Mouse (Mus musculus) cerebellum, adult 9-11 months (tissue): Measurements from ENCODE around the gene Tbc1d19.

Source experiments
- DNase-seq: peaks from one replicate; pipeline ENCODE4 v3.0.0; 2022

The Tbc1d19 gene

DNA sequence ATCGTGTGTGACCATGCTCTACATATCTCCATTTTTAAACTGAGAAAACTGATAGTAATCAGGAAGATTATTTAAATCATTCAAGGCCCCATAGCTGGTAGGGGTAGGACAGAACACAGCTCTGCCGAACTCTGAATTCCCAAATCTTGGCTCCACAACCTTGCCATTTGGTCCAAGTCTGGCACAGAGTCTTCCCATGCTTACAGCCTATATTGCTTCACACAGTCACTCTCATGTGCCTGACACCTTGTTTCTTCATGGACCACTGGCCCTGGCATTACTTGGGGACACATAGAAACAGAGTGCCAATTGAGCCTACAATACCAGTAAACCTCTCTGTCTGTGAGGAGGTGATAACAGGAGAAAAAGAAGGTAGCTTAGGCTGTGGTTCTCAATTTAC lies 111.0 kb downstream of the Tbc1d19 start:
- DNase-seq, result no peak

DNA sequence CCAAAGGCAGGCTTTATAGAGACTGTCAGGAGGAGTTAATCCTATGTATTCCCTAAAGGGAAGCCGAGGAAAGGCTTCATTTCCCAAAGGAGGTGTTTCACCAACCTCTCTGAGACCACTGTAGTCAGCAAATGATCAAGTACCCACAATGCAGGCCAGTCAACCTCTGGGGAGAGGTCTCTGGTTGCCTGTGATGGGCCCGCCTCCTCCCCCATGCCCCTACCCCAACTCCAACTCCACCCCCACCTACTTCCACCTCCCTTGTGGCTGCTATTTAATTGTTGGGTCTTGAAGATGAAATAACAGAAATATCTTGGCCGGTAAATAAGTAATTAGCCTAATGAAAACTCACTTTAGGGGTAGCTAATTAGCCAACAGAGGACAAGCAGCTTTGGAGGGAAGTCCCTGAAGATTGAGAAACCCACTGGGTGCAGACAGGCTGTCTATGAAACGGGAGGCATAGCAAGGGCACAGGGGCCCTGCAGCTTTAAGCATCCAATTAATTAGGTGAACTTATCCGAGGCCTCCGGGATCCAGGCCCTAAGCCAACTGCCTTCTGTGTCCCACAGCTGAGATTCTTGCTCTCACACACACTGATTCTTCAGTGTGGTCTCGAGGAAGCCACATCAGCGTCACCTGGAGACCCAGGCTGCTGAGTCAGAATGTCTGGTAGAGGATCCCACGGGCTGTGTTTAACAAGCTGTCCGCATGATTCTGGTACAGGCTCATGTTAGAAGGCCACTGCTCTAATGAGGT lies 112.9 kb downstream of the Tbc1d19 start:
- no peak for DNase-seq

DNA sequence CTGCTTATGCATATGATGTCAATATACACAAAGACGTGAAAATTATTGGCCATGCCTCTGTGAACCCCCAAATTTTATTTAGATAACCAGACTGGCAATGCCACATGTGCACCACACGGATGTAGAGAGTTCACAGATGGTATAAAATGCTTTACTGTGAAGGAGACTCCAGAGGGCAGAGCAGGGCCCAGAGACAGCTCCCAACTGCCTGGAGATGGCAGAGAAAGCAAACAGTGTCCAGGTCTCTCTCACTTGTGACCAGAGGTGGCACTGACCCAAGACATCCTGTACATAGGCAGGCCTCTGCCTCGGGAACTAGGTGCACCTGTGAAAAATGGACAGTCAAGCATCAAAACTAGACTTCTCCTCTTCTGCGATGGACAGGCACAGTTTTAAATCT lies 114.6 kb downstream of the Tbc1d19 start:
- no peak for DNase-seq

DNA sequence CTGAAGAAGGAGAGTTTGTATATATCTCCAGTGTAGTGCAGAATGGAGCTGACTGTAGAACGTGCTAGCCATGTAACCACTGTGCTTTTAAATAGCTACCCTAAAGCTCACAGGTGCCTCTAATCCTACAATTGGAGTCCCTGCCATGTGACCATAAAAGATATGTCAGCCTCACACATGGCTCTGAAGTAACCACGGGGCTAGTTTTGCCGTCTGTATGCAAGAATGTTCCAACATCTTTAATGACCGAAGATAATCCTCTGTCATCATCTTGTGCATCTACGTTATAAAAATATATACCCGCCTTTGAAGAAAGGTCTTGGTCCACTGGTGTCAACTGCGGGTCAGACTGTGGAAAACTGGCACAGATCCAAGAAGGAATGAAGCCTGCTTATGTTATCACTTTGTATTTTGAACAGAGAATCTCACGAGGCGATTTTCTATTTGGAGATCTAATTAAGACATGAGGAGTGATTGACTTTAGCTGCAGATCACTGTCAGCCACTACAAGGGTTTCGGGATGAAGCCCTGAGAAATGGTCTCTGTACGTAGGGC lies 117.0 kb downstream of the Tbc1d19 start:
- no peak for DNase-seq

DNA sequence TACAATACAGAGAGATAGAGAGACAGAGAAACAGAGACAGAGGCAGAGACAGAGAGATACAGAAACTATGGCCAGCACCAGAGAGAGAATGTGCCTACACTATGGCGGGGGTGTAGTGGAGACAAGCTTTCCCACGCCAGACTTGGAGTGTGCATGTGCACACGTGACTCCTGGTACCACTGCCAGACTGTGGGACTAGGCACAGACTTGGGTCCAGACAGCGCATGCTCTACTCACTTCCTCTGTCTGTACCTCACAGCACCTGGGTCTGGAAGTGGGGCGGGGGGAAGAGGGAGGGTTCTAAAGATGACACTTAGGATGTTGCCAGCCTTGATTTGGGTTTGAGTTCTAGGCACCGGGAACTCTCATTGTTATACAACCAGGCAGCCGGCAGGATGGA lies 118.5 kb downstream of the Tbc1d19 start:
- DNase-seq, result no peak

DNA sequence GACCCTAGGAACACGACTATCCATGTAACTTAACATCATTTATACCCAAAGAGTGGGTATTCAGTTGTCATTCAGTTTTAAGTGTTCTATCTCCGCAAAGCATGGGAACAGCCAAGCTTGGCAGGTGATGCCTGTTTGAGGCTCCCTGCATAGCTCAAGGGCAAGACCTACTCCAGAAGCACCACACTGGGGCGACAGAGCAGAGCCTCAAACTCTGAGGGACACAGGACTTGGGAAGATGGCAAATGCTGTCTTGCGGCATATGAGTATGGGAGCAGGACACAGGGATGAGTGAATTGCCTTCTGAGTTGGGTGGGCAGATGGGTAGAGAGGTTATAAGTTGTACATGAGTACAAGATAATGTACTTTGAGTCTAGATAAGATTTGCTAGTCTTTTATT lies 119.1 kb downstream of the Tbc1d19 start:
- DNase-seq, result no peak

DNA sequence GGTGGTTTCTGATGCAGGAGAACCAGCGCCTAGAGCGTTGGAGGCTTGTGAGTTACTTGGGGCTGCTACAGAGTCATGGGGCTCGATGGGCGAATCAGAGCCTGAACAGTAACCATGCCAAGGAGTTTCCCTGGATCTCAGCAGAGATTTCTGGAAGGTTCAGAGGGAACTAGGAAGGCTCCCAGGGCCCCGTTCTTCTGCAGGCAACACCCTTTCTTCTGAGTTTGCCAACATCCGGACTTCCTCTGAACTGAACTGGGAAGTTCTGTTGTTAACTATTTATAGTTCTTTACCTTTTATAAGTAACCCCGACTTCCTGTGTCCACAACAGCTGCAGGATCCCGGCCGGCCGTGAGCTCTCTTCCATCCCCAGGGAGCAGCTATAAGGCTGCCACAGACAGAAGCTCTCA lies 119.8 kb downstream of the Tbc1d19 start:
- no peak for DNase-seq

DNA sequence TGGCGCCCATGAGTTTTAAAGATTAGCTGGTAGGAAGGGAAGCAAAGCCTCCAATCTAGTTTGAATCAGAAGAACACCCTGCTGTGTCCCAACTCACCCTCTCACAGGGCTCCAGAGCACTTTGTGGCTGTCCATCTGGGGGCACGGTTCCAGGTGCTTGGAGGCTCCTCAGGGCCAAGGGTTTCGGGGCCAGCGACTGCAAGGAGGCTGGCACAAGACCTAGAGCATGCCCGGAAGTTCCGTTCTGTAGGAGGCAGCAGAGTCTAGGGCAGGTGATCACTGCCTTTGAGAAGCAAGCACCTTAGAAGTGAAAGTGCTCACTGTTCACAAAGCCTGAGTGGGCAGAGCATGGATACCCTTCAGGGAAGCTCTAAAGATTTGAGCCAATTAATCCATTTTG lies 120.4 kb downstream of the Tbc1d19 start:
- DNase-seq, result no peak

DNA sequence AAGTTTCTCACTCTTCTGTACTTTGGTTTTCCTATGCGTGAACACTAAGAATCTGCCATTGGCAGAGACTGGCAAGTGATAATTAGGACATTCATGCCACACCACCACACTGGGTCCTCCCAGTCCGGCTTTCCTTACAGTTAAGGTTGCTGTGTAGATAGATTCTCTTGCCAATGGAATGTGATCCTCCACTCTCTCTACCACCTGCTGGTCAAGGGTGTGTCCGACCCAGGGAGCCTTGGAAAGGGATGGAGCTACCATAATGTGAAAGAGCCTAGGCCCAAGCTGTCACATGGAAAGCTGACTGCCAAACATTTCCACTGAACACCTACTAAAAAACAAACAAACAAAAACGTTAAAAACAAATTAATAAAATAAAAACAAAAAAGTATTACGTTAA lies 121.6 kb downstream of the Tbc1d19 start:
- DNase-seq, result no peak

DNA sequence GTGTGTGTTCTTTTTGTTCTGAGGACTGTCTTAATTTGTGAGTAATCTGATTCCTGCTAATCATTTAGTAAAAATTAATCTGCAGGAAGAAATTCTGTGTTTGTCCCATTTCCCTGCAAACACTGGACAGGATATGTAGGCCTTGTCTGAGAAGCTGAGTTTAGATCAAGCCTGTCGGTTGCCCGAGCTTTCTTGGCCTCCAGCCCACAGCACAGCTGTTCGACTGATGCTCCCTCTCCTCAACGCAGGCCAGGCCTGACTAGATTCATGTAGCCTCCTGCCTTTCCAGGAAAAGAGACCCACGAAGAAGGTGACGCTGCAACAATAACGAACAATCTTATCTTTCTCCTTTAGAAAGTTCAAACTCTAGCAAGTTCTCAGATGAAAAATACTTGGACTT lies 124.2 kb downstream of the Tbc1d19 start:
- no peak for DNase-seq

DNA sequence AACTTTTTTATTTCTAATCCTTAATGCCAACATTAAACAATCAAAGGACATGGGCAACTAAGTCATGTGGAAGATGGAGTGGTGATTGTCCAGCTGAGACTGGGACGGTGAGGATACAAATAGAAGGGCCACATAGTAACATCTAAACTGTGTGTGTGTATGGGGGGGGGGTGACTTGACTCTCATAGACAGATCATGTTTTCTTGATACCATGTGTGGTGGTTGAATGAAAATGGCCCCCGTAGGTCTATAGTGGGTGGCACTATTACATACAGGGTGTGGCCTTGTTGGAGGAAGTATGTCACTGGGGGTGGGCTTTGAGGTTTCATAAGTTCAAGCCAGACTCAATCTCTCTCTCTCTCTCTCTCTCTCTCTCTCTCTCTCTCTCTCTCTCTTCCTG lies 124.6 kb downstream of the Tbc1d19 start:
- DNase-seq, result no peak

DNA sequence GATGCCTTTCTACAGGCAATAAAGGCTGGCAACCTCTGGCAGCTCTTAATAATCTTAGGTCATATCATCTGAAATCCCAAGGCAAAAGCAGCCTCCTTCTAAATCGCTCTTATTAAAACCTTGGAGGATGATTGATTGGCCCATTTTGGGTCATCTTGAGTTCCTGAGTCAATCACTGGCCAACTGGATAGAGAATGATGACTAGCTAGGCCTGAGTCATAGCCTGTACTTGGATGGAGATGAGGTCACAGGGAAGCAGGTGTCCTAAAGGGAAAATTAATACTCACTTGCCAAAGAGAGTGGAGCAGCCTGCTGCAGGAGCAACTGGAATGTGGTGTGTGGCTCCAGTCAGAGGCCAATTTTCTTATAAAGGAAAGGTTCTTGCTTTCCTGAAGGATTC lies 125.4 kb downstream of the Tbc1d19 start:
- DNase-seq, result no peak

DNA sequence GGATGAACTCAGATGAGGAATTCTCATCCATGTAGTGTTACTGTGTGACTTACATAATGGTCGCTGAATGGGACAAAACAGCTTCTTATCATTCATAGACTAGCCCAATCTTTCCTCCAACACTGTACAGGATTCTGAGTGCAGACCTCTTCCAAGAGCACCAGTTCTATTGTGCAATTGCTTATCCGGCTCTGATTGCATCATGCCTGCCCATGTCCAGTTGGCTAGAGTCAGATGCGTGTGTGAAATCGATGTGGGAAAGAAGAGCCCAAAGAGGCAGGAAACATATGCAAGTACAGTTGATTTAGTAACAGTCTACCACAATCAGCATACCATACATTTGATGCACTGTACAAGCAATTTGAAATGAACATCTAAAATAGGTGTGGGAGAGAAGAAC lies 127.8 kb downstream of the Tbc1d19 start:
- DNase-seq, result no peak

DNA sequence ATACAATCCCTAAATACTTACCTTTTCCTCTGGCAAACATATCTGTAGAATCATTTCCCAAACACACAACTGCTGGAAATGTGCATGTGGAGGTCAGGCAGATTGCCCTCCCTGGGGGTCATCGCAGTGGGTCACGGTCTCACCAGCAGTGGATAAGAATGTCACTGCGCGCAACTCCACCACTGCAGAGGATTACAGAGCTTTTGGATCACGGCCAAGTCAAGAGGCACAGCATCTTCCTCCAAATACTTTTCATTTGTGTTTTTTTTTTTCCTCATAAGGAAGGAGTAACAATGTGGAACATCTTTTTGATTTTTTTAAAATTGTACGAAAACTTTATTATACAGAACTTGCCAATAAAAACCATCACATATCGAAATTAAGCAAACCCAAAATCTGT lies 129.6 kb downstream of the Tbc1d19 start:
- no peak for DNase-seq

DNA sequence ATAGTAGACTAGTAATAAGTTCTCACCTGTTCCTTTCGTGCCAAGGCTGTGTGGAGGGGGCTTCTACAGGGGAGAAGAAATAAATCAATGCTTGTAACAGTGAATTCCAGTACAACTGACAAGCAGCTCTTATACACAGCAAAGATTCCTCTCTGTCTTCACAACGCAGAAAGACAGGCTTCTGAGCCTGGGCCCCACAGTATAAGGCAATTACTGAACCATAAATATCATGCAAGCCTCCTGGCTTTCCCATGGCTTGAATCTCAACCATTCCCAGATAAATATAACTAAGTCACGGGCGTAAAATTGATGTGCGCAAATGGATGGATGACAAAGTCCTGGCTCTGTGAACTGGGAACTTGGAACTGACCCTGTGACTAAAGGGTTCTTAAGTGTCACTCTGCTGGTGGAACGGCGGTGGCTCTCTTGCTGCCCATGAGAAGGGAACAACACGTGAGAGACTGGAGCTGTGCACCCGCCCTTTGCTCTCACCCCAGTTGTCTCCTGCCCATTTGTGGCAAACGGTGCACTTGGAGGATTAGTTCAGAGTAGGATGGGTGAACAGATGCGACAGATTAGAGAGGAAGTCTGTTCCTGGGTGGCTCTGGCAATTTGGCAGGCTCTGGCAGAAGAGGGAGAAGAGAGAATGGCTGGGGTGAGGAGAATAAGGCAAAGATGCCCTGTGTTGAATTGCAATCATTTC lies 132.1 kb downstream of the Tbc1d19 start:
- DNase-seq, result no peak

DNA sequence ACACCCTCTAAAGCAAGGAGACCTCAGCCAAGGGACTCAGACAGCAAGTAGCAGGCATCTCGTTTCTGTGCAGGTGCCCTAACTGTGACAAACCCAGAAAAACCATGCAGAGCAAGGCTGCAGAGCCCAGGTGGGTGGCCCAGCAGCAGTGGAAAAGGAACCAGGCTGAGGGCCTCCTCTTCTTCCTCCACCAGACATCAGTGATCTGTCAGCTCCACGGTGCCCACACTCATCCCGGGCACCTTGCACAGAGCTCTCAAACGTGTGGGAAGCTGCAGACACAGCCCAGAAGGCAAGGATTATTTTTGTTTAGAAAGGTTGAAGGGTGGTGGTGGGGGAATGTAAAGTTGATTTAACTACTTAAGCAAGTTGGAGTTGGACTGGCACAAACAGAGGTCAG lies 132.9 kb downstream of the Tbc1d19 start:
- DNase-seq, result no peak

DNA sequence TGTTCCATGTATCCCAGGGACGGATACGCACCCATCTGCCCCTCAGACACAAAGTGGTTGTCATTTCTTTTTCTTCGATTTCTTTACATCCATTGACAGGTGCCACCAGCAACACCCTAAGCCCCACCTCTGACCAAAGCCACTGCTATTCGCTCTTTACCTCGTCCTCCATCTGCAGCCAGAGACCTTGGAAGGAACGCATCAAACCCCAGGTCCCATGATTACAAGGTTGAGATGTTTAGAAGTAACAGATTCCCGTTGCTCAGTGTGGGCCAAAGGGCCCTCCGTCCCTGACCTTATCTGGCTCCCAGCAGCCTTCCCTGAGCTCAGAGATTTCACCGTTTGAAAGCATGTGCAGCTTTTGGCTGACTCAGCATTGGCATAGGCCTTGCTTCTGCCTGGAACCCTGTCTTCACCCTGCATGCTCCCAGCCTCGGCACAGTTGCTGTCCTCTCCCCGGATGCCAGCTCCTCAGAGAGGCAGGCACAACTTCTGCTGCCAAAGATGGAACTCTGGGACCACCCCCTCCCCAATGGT lies 134.0 kb downstream of the Tbc1d19 start:
- no peak for DNase-seq

DNA sequence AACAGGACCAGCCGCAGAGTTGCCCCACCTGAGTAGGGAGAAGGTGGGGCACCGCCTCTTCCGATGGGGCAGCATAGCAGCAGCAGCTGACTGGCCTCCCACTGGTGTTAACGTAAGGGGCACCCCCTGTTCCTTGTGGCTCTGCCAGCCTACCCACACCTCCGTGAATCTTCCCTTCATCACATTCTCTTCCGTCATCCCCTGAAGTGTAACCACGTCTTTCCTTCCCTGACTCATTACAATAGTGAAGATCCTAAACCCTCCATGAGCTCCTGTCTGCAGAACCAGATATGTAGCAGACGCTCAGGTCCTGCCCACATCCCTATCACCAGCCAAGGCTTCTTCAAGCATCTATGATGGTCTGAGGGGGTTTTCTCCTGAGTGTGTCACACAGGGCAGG lies 137.3 kb downstream of the Tbc1d19 start:
- no peak for DNase-seq

DNA sequence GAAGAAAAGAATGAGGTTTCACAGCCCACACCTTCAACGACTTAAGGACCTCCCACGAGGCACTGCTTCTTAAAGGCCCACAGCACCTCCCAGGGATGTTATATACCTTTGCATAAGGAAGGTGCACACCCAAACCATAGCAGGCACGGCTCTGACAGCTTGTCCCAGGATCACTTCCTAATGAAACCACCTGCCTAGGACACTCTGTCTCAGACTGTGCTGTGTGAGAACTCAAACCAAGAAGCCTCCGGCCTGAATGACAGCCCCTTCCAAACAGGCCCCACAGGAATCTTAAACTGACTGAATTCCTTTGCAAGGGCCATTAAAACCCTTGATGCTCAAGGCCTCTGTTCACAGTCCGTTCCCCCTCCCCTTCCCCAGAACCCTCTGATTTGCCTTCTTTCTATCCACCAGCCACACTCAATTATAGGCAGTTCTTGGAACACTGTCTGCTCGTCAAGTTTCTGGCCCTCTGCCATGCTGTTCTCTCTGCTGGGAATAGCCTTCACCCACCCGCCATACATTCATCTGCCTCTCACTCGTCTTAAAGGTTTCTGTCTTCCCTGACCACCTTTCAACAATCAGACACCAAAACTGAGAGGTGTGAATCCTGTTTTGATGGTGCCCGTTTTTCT lies 138.3 kb downstream of the Tbc1d19 start:
- DNase-seq, result no peak

DNA sequence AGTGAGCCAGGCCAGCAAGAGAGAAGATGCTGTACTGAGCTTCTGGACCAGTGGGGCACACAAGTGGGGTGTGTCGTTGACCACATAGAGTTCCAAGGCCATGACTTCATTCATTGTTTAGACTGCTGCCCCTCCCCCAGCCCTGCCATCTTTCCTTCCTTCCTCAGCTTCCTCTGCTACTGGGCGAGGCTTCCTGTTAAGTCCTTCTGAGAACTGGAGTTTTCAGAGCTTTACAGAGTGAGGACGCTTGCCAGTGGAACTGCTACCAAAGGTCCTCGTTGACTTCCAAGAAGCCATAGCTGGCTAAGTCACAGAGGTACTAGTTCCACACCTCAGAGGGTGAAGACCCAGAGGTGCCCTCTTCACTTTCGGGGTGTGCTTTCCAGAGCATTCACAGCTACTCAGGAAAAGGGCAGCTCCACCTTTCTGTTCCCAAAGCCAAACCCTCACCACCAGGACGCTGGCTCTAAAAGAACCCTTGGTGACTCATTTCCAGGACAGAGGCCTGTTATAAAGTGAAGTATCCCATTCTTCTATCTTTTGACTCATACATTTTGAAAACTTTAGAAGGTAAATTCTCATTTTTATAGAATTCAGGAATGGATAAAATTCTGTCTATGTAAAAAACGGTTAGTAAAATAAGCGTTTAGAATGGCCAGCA lies 139.3 kb downstream of the Tbc1d19 start:
- no peak for DNase-seq

DNA sequence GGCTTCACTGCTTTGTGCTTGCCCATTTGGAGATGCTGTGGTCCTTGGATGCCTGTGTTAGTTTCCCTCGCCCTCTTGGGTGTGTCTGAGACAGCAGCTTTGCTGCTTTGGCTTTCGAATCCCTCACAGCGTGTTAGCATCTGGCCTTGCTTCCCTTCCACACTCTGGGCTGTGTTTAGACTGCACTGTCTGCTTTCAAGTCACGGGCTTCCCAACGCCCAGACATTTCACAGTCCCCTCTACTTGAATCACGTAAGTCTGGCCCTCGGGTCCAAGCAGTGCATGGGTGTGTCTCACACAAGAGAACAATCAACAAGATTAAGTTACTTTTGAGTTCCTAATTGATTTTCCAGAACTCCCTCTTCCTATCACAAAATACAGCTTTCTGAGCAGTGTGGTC lies 140.8 kb downstream of the Tbc1d19 start:
- DNase-seq, result no peak

DNA sequence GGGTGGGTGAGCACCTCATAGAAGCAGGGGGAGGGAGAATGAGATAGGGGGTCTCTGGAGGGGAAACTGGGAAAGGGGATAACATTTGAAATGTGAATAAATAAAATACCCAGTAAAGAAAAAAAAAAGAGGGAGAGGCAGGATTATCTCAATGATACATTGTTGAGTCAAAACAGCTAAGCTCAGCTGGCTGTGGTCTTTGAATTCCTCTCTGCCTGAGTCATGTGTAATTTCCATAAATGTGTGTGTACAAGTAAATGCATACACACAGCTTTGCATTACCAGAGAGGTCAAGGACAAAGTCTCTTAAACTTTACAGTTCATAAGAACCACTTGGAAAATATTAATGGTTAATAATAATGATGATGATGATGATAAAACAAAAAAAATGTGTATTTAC lies 143.8 kb downstream of the Tbc1d19 start:
- DNase-seq, result no peak
